In the genomic region with DNA sequence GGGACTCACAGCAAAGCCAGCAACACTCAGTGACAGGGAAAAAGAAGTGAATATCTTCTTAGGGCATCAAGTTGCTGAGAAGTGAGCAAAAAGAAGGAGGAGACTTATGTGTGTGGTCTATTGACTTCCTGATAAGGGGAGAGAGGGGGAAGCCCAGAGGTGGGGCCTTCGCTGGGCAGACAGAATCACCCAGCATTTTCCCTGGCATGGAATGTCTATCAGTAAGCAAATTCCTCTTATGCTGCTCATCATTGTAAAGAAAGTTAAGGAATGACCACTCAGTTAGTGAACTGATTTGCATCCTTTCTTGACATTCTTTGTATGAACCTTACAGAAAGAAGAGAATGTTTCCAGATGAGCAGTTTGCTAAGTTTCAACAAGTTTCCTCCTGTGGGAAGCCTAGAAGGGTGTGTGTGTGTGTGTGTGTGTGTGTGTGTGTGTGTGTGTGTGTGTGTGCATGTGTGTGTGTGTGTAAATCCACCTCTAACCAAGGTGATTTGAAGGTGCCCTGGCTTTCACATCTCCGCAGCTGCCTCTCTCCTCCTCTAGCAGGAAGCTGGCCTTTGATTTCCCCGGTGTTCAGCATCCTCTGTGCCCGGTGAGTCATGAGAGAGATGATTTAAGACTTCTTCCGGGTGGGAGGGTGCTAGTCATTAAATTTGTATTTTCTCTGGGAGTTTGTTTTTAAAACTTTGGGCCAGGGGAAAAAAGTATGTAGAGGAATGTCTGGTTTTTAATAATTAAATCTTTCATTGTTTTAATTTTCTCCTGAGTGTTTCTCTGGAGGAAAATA, we compare ENCODE assay signal across 21 mouse cellular contexts.
DNase-seq lines count a peak whose midpoint lies in the region; ATAC-seq and TF ChIP-seq lines count a peak whose summit lies in the region.
"Had no signal": no experiment of that assay in that cellular context is flagged by ENCODE, and none has a peak within 500 bp of the region (broad histone marks: within the 10 kb centered on the region; RNA-seq: fewer than 3 reads in every experiment).

No protein-coding gene starts in this region.

- H3K4me2 ChIP-seq in kidney, postnatal 0 days (ENCODE audit: low read length), result no peak overlapping the region
- H3K4me2 ChIP-seq in lung, embryonic 14.5 days, result no peak overlapping the region
- H3K4me2 ChIP-seq: embryonic facial prominence, embryonic 13.5 days; forebrain, embryonic 13.5 days; hindbrain, embryonic 12.5 days had no signal

- H3K9ac ChIP-seq in kidney, postnatal 0 days (ENCODE audit: low read depth, low read length), result no peak overlapping the region
- no peak overlapping the region for H3K9ac ChIP-seq in lung, embryonic 14.5 days
- H3K9ac ChIP-seq: embryonic facial prominence, embryonic 13.5 days; forebrain, embryonic 13.5 days; forebrain, postnatal 0 days; hindbrain, embryonic 12.5 days had no signal

- no peak for TF ChIP-seq CTCF in kidney, postnatal 0 days (IDR thresholded peaks at IDR 0.05; ENCODE audit: low read depth)
- no peak for TF ChIP-seq CTCF in lung, embryonic 14.5 days (IDR thresholded peaks at IDR 0.05; ENCODE audit: low read depth)

- no peak overlapping the region for H3K27ac ChIP-seq in kidney, postnatal 0 days
- H3K27ac ChIP-seq in lung, embryonic 14.5 days (ENCODE audit: low read depth), result no peak overlapping the region
- H3K27ac ChIP-seq: embryonic facial prominence, embryonic 13.5 days; forebrain, embryonic 13.5 days; gastrocnemius, adult 2 months; heart, embryonic 10.5 days; hindbrain, embryonic 12.5 days had no signal

- H3K36me3 ChIP-seq in kidney, postnatal 0 days (ENCODE audit: insufficient read depth, low read length), result no peaks in the 10 kb centered on the region
- no peaks in the 10 kb centered on the region for H3K36me3 ChIP-seq in lung, embryonic 14.5 days (ENCODE audit: insufficient read depth)
- H3K36me3 ChIP-seq: embryonic facial prominence, embryonic 13.5 days; heart, embryonic 10.5 days; hindbrain, embryonic 12.5 days had no signal

- 13% methylated on average over 5 of the region's 5 CpGs for WGBS in kidney, postnatal 0 days
- WGBS in lung, embryonic 14.5 days, result 30% methylated on average over 5 of the region's 5 CpGs

- H3K9me3 ChIP-seq in kidney, postnatal 0 days (replicated peaks; ENCODE audit: low read length), result no peaks in the 10 kb centered on the region
- H3K9me3 ChIP-seq in lung, embryonic 14.5 days (ENCODE audit: low read depth, low read length), result no peaks in the 10 kb centered on the region
- H3K9me3 ChIP-seq: embryonic facial prominence, embryonic 13.5 days; forebrain, embryonic 13.5 days; heart, embryonic 10.5 days; hindbrain, embryonic 12.5 days had no signal

- no peaks in the 10 kb centered on the region for H3K4me1 ChIP-seq in kidney, postnatal 0 days (replicated peaks; ENCODE audit: insufficient read depth, low read length)
- H3K4me1 ChIP-seq in lung, embryonic 14.5 days (ENCODE audit: insufficient read depth), result no peaks in the 10 kb centered on the region
- H3K4me1 ChIP-seq: embryonic facial prominence, embryonic 13.5 days; heart, embryonic 10.5 days; hindbrain, embryonic 12.5 days had no signal

- DNase-seq in adrenal gland, postnatal 10 days, result peak; percentile 6
- DNase-seq in adrenal gland, postnatal 14 days, result no peak
- DNase-seq in kidney, postnatal 0 days (ENCODE audit: low spot score), result peak; percentile 65
- no peak for DNase-seq in kidney, adult 8-10 months
- peak; percentile 3 for DNase-seq in lung, embryonic 14.5 days
- DNase-seq in lung, postnatal 14 days, result no peak
- DNase-seq: adrenal gland, adult 8-10 months; cerebellum, adult 18-20 months; cerebellum, adult 9-11 months; cerebellum, postnatal 36 days; forebrain, postnatal 0 days; gastrocnemius, adult 2 months; gastrocnemius, postnatal 25 days; heart, postnatal 10 days; heart, postnatal 4 days had no signal

- 0 out of 2 replicates have a peak, but pooled peaks have one; percentile 54 for ATAC-seq in kidney, postnatal 0 days (replicated peaks; ENCODE audit: low FRiP score, low read depth)
- no peak for ATAC-seq in lung, embryonic 14.5 days (ENCODE audit: insufficient read depth)
- ATAC-seq in erythroid progenitor cell, adult 5-6 weeks (replicated peaks; ENCODE audit: low FRiP score, poor library complexity, severe bottlenecking), result no peak
- ATAC-seq: forebrain, embryonic 13.5 days; forebrain, postnatal 0 days; hindbrain, embryonic 16.5 days had no signal

- H3K27me3 ChIP-seq in kidney, postnatal 0 days (ENCODE audit: insufficient read depth, low read length), result no peaks in the 10 kb centered on the region
- H3K27me3 ChIP-seq in lung, embryonic 14.5 days (ENCODE audit: insufficient read depth, low read length), result no peaks in the 10 kb centered on the region
- H3K27me3 ChIP-seq: embryonic facial prominence, embryonic 13.5 days; forebrain, embryonic 13.5 days; hindbrain, embryonic 12.5 days had no signal

- H3K4me3 ChIP-seq in kidney, postnatal 0 days (replicated peaks; ENCODE audit: low read depth, low read length), result no peak overlapping the region
- H3K4me3 ChIP-seq in lung, embryonic 14.5 days (ENCODE audit: low read depth, low read length), result no peak overlapping the region
- H3K4me3 ChIP-seq: embryonic facial prominence, embryonic 13.5 days; forebrain, embryonic 13.5 days; gastrocnemius, adult 2 months; heart, embryonic 10.5 days; hindbrain, embryonic 12.5 days had no signal

Comparison
In these comparisons a context has a peak if more than half of its experiments do, and no peak if none do; other contexts are left out.
1. DNase-seq: peak in adrenal gland, postnatal 10 days (single experiment), kidney, postnatal 0 days (single experiment) and lung, embryonic 14.5 days (single experiment); none in adrenal gland, postnatal 14 days (single experiment), kidney, adult 8-10 months (0 of 2) and lung, postnatal 14 days (single experiment).